Mouse (Mus musculus) cerebellum, adult 2 months (tissue): ENCODE data around the gene Dgkb.

Source experiments
- CTCF ChIP-seq: fragments of 200-500 bp; IDR thresholded peaks from 2 replicates; pipeline ENCODE4 v1.5.1; 2011; ENCODE audit warnings: low read depth, mild to moderate bottlenecking, control low read depth, low read length, moderate library complexity, borderline replicate concordance; ENCODE audit not compliant: insufficient read depth
- POLR2A ChIP-seq: fragments of 200-500 bp; IDR thresholded peaks from 2 replicates; pipeline ENCODE4 v1.6.1; 2011; ENCODE audit warnings: low read length, control low read depth, borderline replicate concordance; ENCODE audit not compliant: insufficient read depth

DNA sequence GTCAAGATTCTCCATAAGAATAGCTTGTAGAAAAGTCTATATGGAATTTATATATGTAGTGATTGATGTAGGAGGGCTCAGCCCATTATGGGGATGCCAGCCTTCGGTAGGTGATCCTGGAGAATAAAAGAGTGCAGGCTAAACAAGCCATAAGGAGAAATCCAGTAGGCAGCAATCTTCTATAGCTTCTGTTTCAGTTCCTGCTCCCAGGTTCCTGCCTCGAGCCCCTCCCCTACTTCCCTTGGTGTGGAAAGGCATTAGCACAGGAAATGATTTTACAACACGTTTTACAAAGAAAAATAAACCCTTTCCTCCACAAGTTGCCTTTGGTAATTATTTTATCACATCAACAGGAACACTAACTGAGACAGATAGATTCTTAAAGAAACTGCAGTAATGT, 850.7 kb downstream of the Dgkb start:
- TF ChIP-seq CTCF (no peak), POLR2A (no peak)
